Mouse (Mus musculus) embryonic fibroblast, embryonic 13.5 days (primary cell): Measurements from ENCODE around the gene Pheta2.

Source experiments
- CTCF ChIP-seq: IDR thresholded peaks from 2 replicates; pipeline ENCODE4 v1.5.1; 2011; ENCODE audit warnings: mild to moderate bottlenecking, control low read depth, low read length, moderate library complexity, borderline replicate concordance; ENCODE audit not compliant: insufficient read depth
- POLR2A ChIP-seq: IDR thresholded peaks from 2 replicates; pipeline ENCODE4 v1.6.1; 2011; ENCODE audit warnings: low read depth, mild to moderate bottlenecking, control low read depth, low read length, moderate library complexity

- TF ChIP-seq POLR2A, result no peak
- TF ChIP-seq CTCF, result no peak
Measured at GRCm38 (mm10) chr15:82348999-82349341, 10.2 kb downstream of the Pheta2 start.
